8 mouse cellular contexts compared by ENCODE assay signal in the genomic region with DNA sequence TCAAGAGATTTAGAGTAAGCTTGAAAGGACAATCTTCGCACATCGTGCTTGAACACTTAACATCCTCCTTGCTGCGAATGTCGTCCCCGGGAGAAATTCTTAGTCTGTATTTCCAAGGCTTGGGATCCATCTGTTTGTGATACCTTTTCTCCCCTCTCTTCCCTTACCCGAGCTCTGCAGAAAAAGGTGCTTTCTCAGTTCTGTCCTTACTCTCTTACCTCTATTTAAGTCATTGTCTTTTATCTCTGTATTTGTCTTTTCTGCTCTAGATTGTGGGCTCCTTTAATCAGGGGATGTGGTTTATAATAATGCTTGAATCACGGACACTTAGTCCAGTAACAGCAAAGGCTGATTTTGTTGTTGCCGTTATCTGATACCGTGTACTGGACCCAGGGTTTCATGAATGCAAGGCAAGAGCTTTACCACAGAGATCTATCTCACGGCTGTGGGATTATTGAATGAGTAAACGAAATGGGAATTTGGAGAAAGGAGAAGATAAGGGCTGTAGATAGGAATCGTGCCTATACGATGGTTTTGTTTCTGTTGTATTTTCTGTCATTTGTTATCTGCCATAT. TPM values are rescaled to one million over a fixed set of nuclear protein-coding genes. Genes with fewer than 3 reads are reported as not detected.
DNase-seq lines count a peak whose midpoint lies in the region; ATAC-seq and TF ChIP-seq lines count a peak whose summit lies in the region.

No protein-coding gene starts in this region.

- H3K4me1 ChIP-seq in hindbrain, embryonic 13.5 days (replicated peaks) = peaks cover 27% of the 10 kb centered on the region
- H3K4me1 ChIP-seq in midbrain, postnatal 0 days (ENCODE audit: insufficient read depth, low read length) = peaks cover 9% of the 10 kb centered on the region; the same call in 1 of the 2 replicates

- H3K36me3 ChIP-seq in hindbrain, embryonic 13.5 days = peaks cover 12% of the 10 kb centered on the region
- peaks cover 5% of the 10 kb centered on the region; the same call in 1 of the 2 replicates for H3K36me3 ChIP-seq in midbrain, postnatal 0 days (ENCODE audit: insufficient read depth, low read length)

- TF ChIP-seq CTCF in layer of hippocampus, adult 2 months (conservative IDR thresholded peaks at IDR 0.05) = no peak
- TF ChIP-seq CTCF in brain, embryonic 14.5 days (IDR thresholded peaks at IDR 0.05; ENCODE audit: borderline replicate concordance, extremely low read depth, insufficient read depth, insufficient read length) = no peak
- no peak for TF ChIP-seq CTCF in midbrain, postnatal 0 days (IDR thresholded peaks at IDR 0.05)

- H3K9ac ChIP-seq in hindbrain, embryonic 13.5 days = peak overlapping the region; percentile 86
- peak overlapping the region; percentile 79 for H3K9ac ChIP-seq in midbrain, postnatal 0 days (replicated peaks; ENCODE audit: low read length, poor library complexity, severe bottlenecking)

- ATAC-seq in hindbrain, embryonic 13.5 days (ENCODE audit: low FRiP score) = no peak
- ATAC-seq in midbrain, postnatal 0 days (ENCODE audit: low FRiP score) = no peak
- ATAC-seq in granulocyte monocyte progenitor cell, adult 5-6 weeks (replicated peaks; ENCODE audit: poor library complexity, severe bottlenecking) = no peak

- no peaks in the 10 kb centered on the region for H3K9me3 ChIP-seq in hindbrain, embryonic 13.5 days
- H3K9me3 ChIP-seq in midbrain, postnatal 0 days (ENCODE audit: low read length) = no peaks in the 10 kb centered on the region

- 11% methylated on average over 13 of the region's 13 CpGs for WGBS in hindbrain, embryonic 13.5 days
- WGBS in midbrain, postnatal 0 days = 5% methylated on average over 13 of the region's 13 CpGs

- no peak for DNase-seq in layer of hippocampus, adult 2 months (ENCODE audit: low spot score in 2 of 2)
- DNase-seq in layer of hippocampus, adult 9-11 months = no peak
- DNase-seq in brain, embryonic 14.5 days (ENCODE audit: low read depth) = peak; percentile 37
- peak; percentile 5 for DNase-seq in midbrain, postnatal 0 days (ENCODE audit: low spot score)
- DNase-seq in adrenal gland, postnatal 10 days = no peak
- no peak for DNase-seq in ovary, postnatal 14 days (ENCODE audit: low spot score)

- H3K4me2 ChIP-seq in hindbrain, embryonic 13.5 days = peak overlapping the region; percentile 70
- H3K4me2 ChIP-seq in midbrain, postnatal 0 days (ENCODE audit: low read depth, low read length, poor library complexity, severe bottlenecking) = peak overlapping the region; percentile 79

- no peak for TF ChIP-seq POLR2A in brain, embryonic 14.5 days (IDR thresholded peaks at IDR 0.05; ENCODE audit: borderline replicate concordance, extremely low read depth, insufficient read depth, insufficient read length, poor library complexity, severe bottlenecking)

- H3K27ac ChIP-seq in layer of hippocampus, adult 2 months = peak overlapping the region; percentile 91
- H3K27ac ChIP-seq in hindbrain, embryonic 13.5 days = peak overlapping the region; percentile 93
- peak overlapping the region; percentile 89 for H3K27ac ChIP-seq in midbrain, postnatal 0 days (ENCODE audit: low read depth, low read length)

- peak overlapping the region; percentile 93 for H3K4me3 ChIP-seq in layer of hippocampus, adult 2 months
- H3K4me3 ChIP-seq in hindbrain, embryonic 13.5 days = peak overlapping the region; percentile 92
- H3K4me3 ChIP-seq in midbrain, postnatal 0 days (ENCODE audit: low read depth, low read length) = peak overlapping the region; percentile 87

- no peaks in the 10 kb centered on the region for H3K27me3 ChIP-seq in hindbrain, embryonic 13.5 days
- H3K27me3 ChIP-seq in midbrain, postnatal 0 days (ENCODE audit: insufficient read depth, low read length) = no peaks in the 10 kb centered on the region

RNA-seq across cellular contexts. Expression of a gene that starts 1.1 kb away (rescaled TPM):
- total RNA-seq in layer of hippocampus, adult 2 months (2021) = 10 to 100 TPM; 52.2 to 54.6 TPM
- 27.5 and 31.7 TPM in 2 replicates for polyA plus RNA-seq in brain, embryonic 14.5 days (2012; rRNA removed)
- polyA plus RNA-seq in hindbrain, embryonic 13.5 days (2015; fragmentation: Nextera tagmentation; extraction: Ambion mirVana) = 48.2 and 48.5 TPM in 2 replicates
- total RNA-seq in midbrain, postnatal 0 days (2014; rRNA removed) = 12.2 and 25.5 TPM in 2 replicates
- 36.2 and 38.7 TPM in 2 replicates for polyA plus RNA-seq in midbrain, postnatal 0 days (2015; fragmentation: Nextera tagmentation; extraction: Ambion mirVana)
- 32.2 and 40.3 TPM in 2 replicates for total RNA-seq in granulocyte monocyte progenitor cell, adult 5-6 weeks (2014; fragmentation: Nextera tagmentation)
- 25.2 and 32.5 TPM in 2 replicates for total RNA-seq in granulocyte monocyte progenitor cell, adult 5-6 weeks (2017)
- total RNA-seq in adrenal gland, postnatal 10 days (2021) = 10 to 100 TPM; 22.0 to 25.1 TPM

Comparison
In these comparisons a context has a peak if more than half of its experiments do, and no peak if none do; other contexts are left out.
1. DNase-seq: peak in brain, embryonic 14.5 days (single experiment) and midbrain, postnatal 0 days (single experiment); none in layer of hippocampus, adult 2 months (0 of 2), layer of hippocampus, adult 9-11 months (single experiment), adrenal gland, postnatal 10 days (single experiment) and ovary, postnatal 14 days (single experiment).
2. Peak in every context shown above with its lines, with median percentiles within 50 percentile points of each other: H3K27ac ChIP-seq and H3K4me3 ChIP-seq.